Mouse (Mus musculus): ENCODE data around the gene Pcsk1n.
"Not testable (repeated sequence)": the region's sequence is repeated elsewhere in the genome, so short reads cannot be mapped to it uniquely, and the experiment has no call there.

The Pcsk1n gene

GRCm38 (mm10) chrX:7919601-7920383, at the start of gene Pcsk1n:
Pcsk1n (plus strand) TSS chrX:7919822.
- peak; percentile 79 for DNase-seq (ENCODE audit: low spot score)

DNA sequence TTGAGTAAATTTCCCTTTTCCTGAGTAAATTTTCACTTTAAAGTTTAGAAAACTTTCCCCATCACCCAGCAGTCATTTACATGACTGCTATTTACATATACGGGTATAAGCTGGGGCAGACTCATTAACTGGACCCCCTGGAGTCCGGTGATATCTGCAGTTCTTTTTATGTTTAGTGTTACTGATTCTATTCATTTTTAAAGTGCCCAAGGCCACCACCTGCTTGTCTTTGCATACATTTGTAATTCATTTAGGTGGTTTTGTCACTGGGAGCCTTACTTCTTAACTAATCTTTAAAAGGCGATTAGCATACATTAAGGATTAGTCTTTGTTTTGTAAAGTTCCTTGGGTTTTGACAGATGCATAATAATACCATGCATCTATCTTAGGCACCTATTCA, 49.8 kb upstream of the Pcsk1n start:
- DNase-seq (ENCODE audit: low spot score): no peak

- peak; percentile 78 for DNase-seq (ENCODE audit: low spot score)
These were observed 41.6 kb upstream of the Pcsk1n start, which contains the start of gene Pim2 for GRCm38 (mm10) chrX:7878007-7878419. Pim2 (plus strand) TSS chrX:7878262.

DNA sequence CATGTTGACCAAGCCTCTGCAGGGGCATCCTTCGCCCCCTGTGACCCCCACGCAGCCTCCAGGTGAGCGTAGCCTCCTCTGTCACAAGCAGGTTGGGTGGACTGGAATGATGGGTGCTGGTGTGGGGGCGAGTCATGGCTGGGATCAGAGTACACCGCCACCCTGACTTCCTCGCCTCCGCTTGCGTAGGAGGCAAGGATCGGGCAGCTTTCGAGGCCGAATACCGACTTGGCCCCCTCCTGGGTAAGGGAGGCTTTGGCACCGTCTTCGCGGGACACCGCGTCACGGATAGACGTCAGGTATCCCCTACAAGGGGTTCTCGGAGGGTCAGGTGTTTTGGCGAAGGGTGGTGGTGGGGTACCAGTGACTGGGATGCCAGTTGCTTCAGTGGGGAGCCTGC, 41.1 kb upstream of the Pcsk1n start:
- peak; percentile 3 for DNase-seq (ENCODE audit: low spot score)

- DNase-seq (ENCODE audit: low spot score): peak; percentile 82
These were observed 39.8 kb upstream of the Pcsk1n start for GRCm38 (mm10) chrX:7879819-7880218.

DNA sequence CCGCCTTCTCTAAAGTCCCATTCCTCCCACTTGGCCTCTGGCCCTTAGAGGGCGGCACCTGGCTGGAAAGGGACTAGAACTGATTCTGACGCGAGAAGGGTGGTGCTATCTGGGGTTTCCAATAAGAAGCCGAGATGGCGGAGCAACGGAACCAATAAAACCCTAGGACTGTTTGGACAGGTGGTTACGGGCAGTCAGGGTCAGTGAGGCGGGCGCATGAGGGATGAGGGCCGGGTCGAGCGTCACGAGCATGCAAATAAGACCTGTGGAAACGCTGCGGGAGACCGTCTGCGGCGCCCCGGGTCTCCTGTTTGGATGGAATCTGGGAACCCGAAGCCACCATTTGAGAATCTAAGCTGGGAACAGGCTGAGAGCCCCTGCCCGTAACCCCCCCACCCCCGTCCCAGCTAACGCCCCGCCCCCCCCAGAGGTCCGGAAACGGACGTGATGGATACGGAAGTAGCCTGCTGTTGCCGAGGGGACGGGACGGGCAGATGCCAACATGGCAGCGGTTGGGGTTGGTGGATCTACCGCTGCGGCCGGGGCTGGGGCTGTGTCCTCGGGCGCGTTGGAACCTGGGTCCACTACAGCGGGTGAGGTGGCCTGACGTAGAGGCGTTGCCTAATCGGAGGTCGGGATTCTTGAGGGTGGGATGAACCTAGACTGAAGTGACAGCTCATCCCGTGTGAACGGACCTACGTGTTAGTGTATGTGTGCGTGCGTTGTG, 35.6 kb upstream of the Pcsk1n start, which contains the start of gene Slc35a2:
TSS of gene Slc35a2 (plus strand) at position 188 of the 727 bp plus-strand sequence.
- peak; percentile 77 for DNase-seq (ENCODE audit: low spot score)

GRCm38 (mm10) chrX:7898211-7898610, 21.4 kb upstream of the Pcsk1n start:
- DNase-seq (ENCODE audit: low spot score): no peak

- peak; percentile 87 for DNase-seq (ENCODE audit: low spot score)
These were observed 20.4 kb upstream of the Pcsk1n start, which contains the start of the genes Pqbp1 and Timm17b for GRCm38 (mm10) chrX:7898880-7899874. Pqbp1 (minus strand) TSS chrX:7899269. Timm17b (plus strand) TSS chrX:7899357.

- no peak for DNase-seq (ENCODE audit: low spot score)
These were observed 15.2 kb upstream of the Pcsk1n start for GRCm38 (mm10) chrX:7904441-7904840.

GRCm38 (mm10) chrX:7907735-7908134, 11.9 kb upstream of the Pcsk1n start, which contains the start of gene Gm10491:
Gm10491 (minus strand) TSS chrX:7907835.
- no peak for DNase-seq (ENCODE audit: low spot score)

DNA sequence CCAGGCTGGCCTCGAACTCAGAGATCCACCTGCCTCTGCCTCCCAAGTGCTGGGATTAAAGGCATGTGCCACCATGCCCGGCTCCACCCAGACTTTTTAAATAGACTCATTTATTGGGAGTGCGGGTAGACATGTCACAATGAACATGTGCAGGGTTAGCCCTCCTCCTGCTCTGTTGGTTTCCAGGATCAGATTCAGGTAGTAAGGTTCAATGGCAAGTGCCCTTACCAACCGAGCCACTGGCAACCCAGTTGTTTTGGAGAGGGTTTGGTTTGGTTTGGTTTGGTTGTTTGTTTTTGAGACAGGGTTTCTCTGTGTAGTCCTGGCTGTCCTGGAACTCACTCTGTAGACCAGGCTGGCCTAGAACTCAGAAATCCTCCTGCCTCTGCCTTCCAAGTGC, 10.4 kb upstream of the Pcsk1n start, which contains the start of gene Gm10490:
TSS of gene Gm10490 (plus strand) at position 301 of the 400 bp plus-strand sequence.
- not testable (repeated sequence) for DNase-seq (ENCODE audit: low spot score)

GRCm38 (mm10) chrX:7910473-7910872, 9.1 kb upstream of the Pcsk1n start:
- no peak for DNase-seq (ENCODE audit: low spot score)

- DNase-seq (ENCODE audit: low spot score): not testable (repeated sequence)
These were observed 4.0 kb upstream of the Pcsk1n start for GRCm38 (mm10) chrX:7915669-7916068.

DNA sequence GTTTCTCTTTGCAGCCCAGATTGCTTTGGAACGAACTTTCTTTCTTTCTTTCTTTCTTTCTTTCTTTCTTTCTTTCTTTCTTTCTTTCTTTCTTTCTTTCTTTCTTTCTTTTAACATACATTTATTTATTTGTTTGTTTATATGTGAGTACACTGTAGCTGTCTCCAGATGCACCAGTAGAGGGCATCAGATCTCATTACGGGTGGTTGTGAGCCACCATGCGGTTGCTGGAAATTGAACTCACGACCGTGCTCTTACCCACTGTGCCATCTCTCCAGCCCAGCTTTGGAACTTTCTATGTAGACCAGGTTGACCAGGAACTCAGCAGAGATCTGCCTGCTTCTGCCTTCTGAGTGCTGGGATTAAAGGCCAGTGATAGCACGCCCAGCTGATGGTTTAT, 1.7 kb upstream of the Pcsk1n start:
- DNase-seq (ENCODE audit: low spot score): not testable (repeated sequence)

- peak; percentile 23 for DNase-seq (ENCODE audit: low spot score)
These were observed 2.4 kb downstream of the Pcsk1n start for GRCm38 (mm10) chrX:7922032-7922431.

- no peak for DNase-seq (ENCODE audit: low spot score)
These were observed 6.6 kb downstream of the Pcsk1n start for GRCm38 (mm10) chrX:7926266-7926665.

GRCm38 (mm10) chrX:7927116-7927515, 7.5 kb downstream of the Pcsk1n start:
- no peak for DNase-seq (ENCODE audit: low spot score)

- no peak for DNase-seq (ENCODE audit: low spot score)
These were observed 8.7 kb downstream of the Pcsk1n start, which contains the start of gene Eras for GRCm38 (mm10) chrX:7928270-7928790. Eras (minus strand) TSS chrX:7928607.

DNA sequence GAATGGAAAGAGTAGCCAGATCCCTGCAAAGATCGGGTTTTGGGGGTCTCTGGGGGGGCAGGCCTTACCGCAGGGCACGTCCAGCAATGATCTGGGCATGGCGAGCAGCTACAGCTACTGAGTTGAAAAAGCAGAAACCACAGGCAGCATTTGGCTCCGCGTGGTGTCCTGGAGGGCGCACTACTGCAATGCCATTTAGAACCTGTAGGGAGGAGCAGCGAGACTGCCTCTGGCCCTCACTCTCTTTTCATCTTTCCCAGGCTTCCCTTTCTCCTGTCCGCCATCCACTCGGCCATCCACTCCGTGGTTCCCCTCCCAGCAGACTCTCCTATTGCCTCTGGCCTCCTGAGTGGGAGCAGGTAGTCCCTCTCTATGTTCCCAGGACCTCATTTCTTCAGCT, 17.3 kb downstream of the Pcsk1n start:
- no peak for DNase-seq (ENCODE audit: low spot score)

- no peak for DNase-seq (ENCODE audit: low spot score)
These were observed 18.0 kb downstream of the Pcsk1n start for GRCm38 (mm10) chrX:7937667-7938066.

- DNase-seq (ENCODE audit: low spot score): no peak
These were observed 26.0 kb downstream of the Pcsk1n start for GRCm38 (mm10) chrX:7945618-7946017.

Data from retina, embryonic 14.5 days (tissue).